In the genomic region with DNA sequence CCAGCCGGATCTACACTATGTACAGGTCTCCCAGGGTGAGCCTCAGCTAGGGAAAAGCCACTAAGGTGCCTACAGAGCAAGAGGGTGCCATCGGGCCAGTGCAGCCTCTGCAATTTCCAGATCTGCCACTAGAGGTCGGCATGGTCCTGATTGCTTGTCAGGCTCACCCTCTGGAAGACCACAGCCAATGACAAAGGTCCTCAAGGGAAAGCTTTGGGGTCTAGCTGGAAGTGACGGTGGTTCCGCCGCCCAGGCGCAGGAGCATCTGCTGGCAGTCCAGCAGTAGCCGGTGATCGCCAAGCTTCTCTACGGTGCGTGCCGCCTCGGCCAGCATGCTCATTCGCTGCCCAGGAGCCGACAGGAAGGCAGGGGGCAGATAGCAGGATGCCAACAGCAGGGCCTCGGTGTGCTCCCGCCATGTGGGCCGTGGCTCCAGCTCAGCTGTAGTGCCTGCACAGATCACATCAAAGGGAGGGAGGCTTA, we compare ENCODE assay signal across 9 mouse cellular contexts. TPM values are rescaled to one million over a fixed set of nuclear protein-coding genes. Genes with fewer than 3 reads are reported as not detected.
DNase-seq lines count a peak whose midpoint lies in the region; ATAC-seq and TF ChIP-seq lines count a peak whose summit lies in the region.
"Had no signal": no experiment of that assay in that cellular context is flagged by ENCODE, and none has a peak within 500 bp of the region (broad histone marks: within the 10 kb centered on the region; RNA-seq: fewer than 3 reads in every experiment).

No protein-coding gene starts in this region.

- peaks cover 99% of the 10 kb centered on the region for H3K36me3 ChIP-seq in heart, embryonic 13.5 days
- peaks cover 68% of the 10 kb centered on the region for H3K36me3 ChIP-seq in kidney, embryonic 16.5 days (ENCODE audit: insufficient read depth, low read length)
- H3K36me3 ChIP-seq in liver, adult 2 months (ENCODE audit: control insufficient read depth, insufficient read depth, low read length): peaks cover 41% of the 10 kb centered on the region

- H3K4me3 ChIP-seq in heart, embryonic 13.5 days: no peak overlapping the region
- H3K4me3 ChIP-seq in kidney, embryonic 16.5 days (ENCODE audit: low read length): no peak overlapping the region
- H3K4me3 ChIP-seq in liver, adult 2 months (ENCODE audit: insufficient read depth, low read depth, low read length): no peak overlapping the region
- H3K4me3 ChIP-seq: erythroblast, embryonic 14.5 days had no signal

- H3K79me2 ChIP-seq in liver, adult 2 months (ENCODE audit: control insufficient read depth, insufficient read depth, low read length): no peaks in the 10 kb centered on the region

- peak; percentile 80 for ATAC-seq in CD4-positive, CD25-positive, alpha-beta regulatory T cell, adult 4 months
- ATAC-seq in heart, embryonic 13.5 days (ENCODE audit: extremely low read depth, insufficient number of reproducible peaks, low FRiP score, low TSS enrichment): peak; percentile 18; the same call in 1 of the 2 replicates
- peak; percentile 36; the same call in 1 of the 2 replicates for ATAC-seq in kidney, embryonic 16.5 days (ENCODE audit: low FRiP score, low TSS enrichment)

- H3K9me3 ChIP-seq in heart, embryonic 13.5 days: peaks cover 4% of the 10 kb centered on the region; the same call in 1 of the 2 replicates
- peaks cover 4% of the 10 kb centered on the region for H3K9me3 ChIP-seq in kidney, embryonic 16.5 days (ENCODE audit: low read length)

- TF ChIP-seq POLR2A in liver, adult 2 months (IDR thresholded peaks at IDR 0.05; ENCODE audit: extremely low read depth, insufficient read depth, low read length): no peak

- TF ChIP-seq CTCF in liver, adult 2 months (IDR thresholded peaks at IDR 0.05; ENCODE audit: low read depth, low read length): peak; percentile 95

- peak overlapping the region; percentile 55 for H3K9ac ChIP-seq in heart, embryonic 13.5 days
- H3K9ac ChIP-seq in kidney, embryonic 16.5 days (replicated peaks; ENCODE audit: low read length): no peak overlapping the region
- H3K9ac ChIP-seq in liver, adult 2 months (ENCODE audit: low read depth, low read length): no peak overlapping the region

- 13% methylated on average over 18 of the region's 18 CpGs for WGBS in heart, embryonic 13.5 days
- 9% methylated on average over 18 of the region's 18 CpGs for WGBS in kidney, embryonic 16.5 days
- 26% methylated on average over 18 of the region's 18 CpGs for WGBS in liver, adult 2 months

- peak; percentile 73 for DNase-seq in c-Kit-negative CD71-positive TER-119-positive erythroid progenitor cells, embryonic 14.5 days (ENCODE audit: low read depth, low spot score)
- DNase-seq in fibroblast of lung, adult 2 months (ENCODE audit: low read depth): peak; percentile 65
- peak; percentile 65 for DNase-seq in liver, adult 2 months (ENCODE audit: extremely low read depth, low read depth, low spot score)
- peak; percentile 90 for DNase-seq in naive thymus-derived CD4-positive, alpha-beta T cell, adult 2 months (ENCODE audit: low read depth)
- DNase-seq in spleen, postnatal 4 days (ENCODE audit: low spot score in 2 of 2): peak; percentile 89 to 97

- H3K4me1 ChIP-seq in heart, embryonic 13.5 days: peaks cover 20% of the 10 kb centered on the region
- H3K4me1 ChIP-seq in kidney, embryonic 16.5 days (ENCODE audit: insufficient read depth, low read length): peaks cover 6% of the 10 kb centered on the region
- 0 out of 2 replicates have a peak, but pooled peaks cover 4% of the 10 kb centered on the region for H3K4me1 ChIP-seq in liver, adult 2 months (ENCODE audit: control insufficient read depth, insufficient read depth, low read length)

- peak overlapping the region; percentile 36; the same call in 1 of the 2 replicates for H3K27ac ChIP-seq in heart, embryonic 13.5 days (replicated peaks)
- peak overlapping the region; percentile 22; the same call in 1 of the 2 replicates for H3K27ac ChIP-seq in kidney, embryonic 16.5 days (ENCODE audit: low read length)
- H3K27ac ChIP-seq in liver, adult 2 months (replicated peaks; ENCODE audit: insufficient read depth, low read depth, low read length): no peak overlapping the region

- no peak overlapping the region for H3K4me2 ChIP-seq in heart, embryonic 13.5 days
- H3K4me2 ChIP-seq in kidney, embryonic 16.5 days (replicated peaks; ENCODE audit: low read depth, low read length): no peak overlapping the region

- no peaks in the 10 kb centered on the region for H3K27me3 ChIP-seq in heart, embryonic 13.5 days (replicated peaks)
- H3K27me3 ChIP-seq in kidney, embryonic 16.5 days (ENCODE audit: insufficient read depth, low read length): no peaks in the 10 kb centered on the region
- no peaks in the 10 kb centered on the region for H3K27me3 ChIP-seq in liver, adult 2 months (ENCODE audit: control insufficient read depth, insufficient read depth, low read length)

RNA-seq across cellular contexts. Expression of a gene that starts 22.6 kb away (rescaled TPM):
- polyA plus RNA-seq in CD4-positive, CD25-positive, alpha-beta regulatory T cell, adult 4 months (2017; shearing (Covaris generic)): 10 to 100 TPM; 20.7 to 28.6 TPM
- polyA plus RNA-seq in heart, embryonic 13.5 days (2015; fragmentation: Nextera tagmentation; extraction: Ambion mirVana): 34.4 and 41.8 TPM in 2 replicates
- polyA plus RNA-seq in kidney, embryonic 16.5 days (2015; fragmentation: Nextera tagmentation; extraction: Ambion mirVana): 51.3 and 62.2 TPM in 2 replicates
- 151 and 152 TPM in 2 replicates for total RNA-seq in liver, adult 2 months (2014; rRNA removed)
- 477 and 580 TPM in 2 replicates for polyA plus RNA-seq in liver, adult 2 months (2012; rRNA removed)

Comparison
In these comparisons a context has a peak if more than half of its experiments do, and no peak if none do; other contexts are left out.
1. ATAC-seq: peak in every context shown above with its lines; median percentile 80 in CD4-positive, CD25-positive, alpha-beta regulatory T cell, adult 4 months; 36 in kidney, embryonic 16.5 days; 18 in heart, embryonic 13.5 days.